Mouse (Mus musculus) heart, postnatal 0 days (tissue): ENCODE data around the gene Tmod2. TPM values are rescaled to one million over a fixed set of nuclear protein-coding genes. Genes with fewer than 3 reads are reported as not detected.

Experiments
- ATAC-seq: fragments of 200-750 bp; cut with Nextera tagmentation; 2 replicates; pipeline ENCODE4 v1.8.0; 2017; ENCODE audit warnings: low read depth, moderate number of reproducible peaks, moderate library complexity; ENCODE audit not compliant: insufficient read depth
- DNase-seq: peaks from one replicate; pipeline ENCODE4 v3.0.0-alpha.2; 2016; ENCODE audit warnings: low spot score
- H3K27ac ChIP-seq: fragments of 300-500 bp; sonication (generic); 2 replicates; pipeline ENCODE4 v1.5.1; 2014; ENCODE audit warnings: low read depth, mild to moderate bottlenecking
- H3K27me3 ChIP-seq: fragments of 300-500 bp; sonication (generic); 2 replicates; pipeline ENCODE4 v1.6.1; 2014; ENCODE audit warnings: low read length, mixed read lengths; ENCODE audit not compliant: control insufficient read depth, insufficient read depth
- H3K36me3 ChIP-seq: fragments of 300-500 bp; sonication (generic); replicated peaks from 2 replicates; pipeline ENCODE4 v1.6.1; 2014; ENCODE audit warnings: low read length, mixed read lengths; ENCODE audit not compliant: control insufficient read depth, insufficient read depth
- H3K4me1 ChIP-seq: fragments of 300-500 bp; sonication (generic); 2 replicates; pipeline ENCODE4 v1.6.1; 2014; ENCODE audit warnings: antibody characterized with exemption; ENCODE audit not compliant: control insufficient read depth, insufficient read depth
- H3K4me2 ChIP-seq: fragments of 300-500 bp; sonication (generic); 2 replicates; pipeline ENCODE4 v1.6.1; 2014; ENCODE audit warnings: low read depth, mild to moderate bottlenecking, low read length, moderate library complexity
- H3K4me3 ChIP-seq: fragments of 300-500 bp; sonication (generic); 2 replicates; pipeline ENCODE4 v1.5.1; 2014; ENCODE audit warnings: low read depth, low read length
- H3K9ac ChIP-seq: fragments of 300-500 bp; sonication (generic); replicated peaks from 2 replicates; pipeline ENCODE4 v1.6.1; 2014; ENCODE audit warnings: low read depth, low read length, mixed read lengths
- H3K9me3 ChIP-seq: fragments of 300-500 bp; sonication (generic); replicated peaks from 2 replicates; pipeline ENCODE4 v1.6.1; 2016; ENCODE audit warnings: low read length; ENCODE audit not compliant: control insufficient read depth
- CTCF ChIP-seq: IDR thresholded peaks from 2 replicates; pipeline ENCODE4 v1.5.1; 2016; ENCODE audit warnings: antibody characterized with exemption, control low read depth, low read depth
- EP300 ChIP-seq: IDR thresholded peaks from 2 replicates; pipeline ENCODE4 v1.6.1; 2016; ENCODE audit warnings: antibody characterized with exemption, low read depth
- WGBS: fragments of 180-500 bp; shearing (Covaris S2); extraction: QIAGEN DNeasy Blood & Tissue Kit; methylation state at CpG from one replicate; pipeline ENCODE4 v1.1.7; 2014; 5-methylcytosine and 5-hydroxymethylcytosine counted together
- polyA plus RNA-seq: library from polyadenylated mRNA; unstranded; fragments of >200 nt; fragmentation: Nextera tagmentation; extraction: Ambion mirVana; gene quantifications from 2 replicates; pipeline ENCODE4 v1.2.1, GENCODE M21; 2015
- total RNA-seq: library from RNA; depleted of rRNA; stranded (reverse); fragments of >200 nt; gene quantifications from 2 replicates; pipeline ENCODE4 v1.2.3, GENCODE M21; 2014; ENCODE audit warnings: low replicate concordance

The Tmod2 gene
- total and polyA plus RNA-seq, 2 experiments from 2014 or later = 3.5 to 4.3 TPM

- WGBS = 68% methylated on average over 6 of the region's 6 CpGs
Observed at GRCm38 (mm10) chr9:75563622-75564021, 47.5 kb downstream of the Tmod2 start.

GRCm38 (mm10) chr9:75563176-75563575 is 47.9 kb downstream of the Tmod2 start:
- no peak for DNase-seq

More at GRCm38 (mm10) chr9:75563622-75564021, 47.5 kb downstream of the Tmod2 start:
- Histone ChIP-seq H3K27me3 (no peaks in the 10 kb centered on the region), H3K9me3 (no peaks in the 10 kb centered on the region), H3K36me3 (no peaks in the 10 kb centered on the region), H3K4me2 (no peak overlapping the region), H3K27ac (no peak overlapping the region), H3K9ac (no peak overlapping the region), H3K4me1 (0 out of 2 replicates have a peak, but pooled peaks cover 6% of the 10 kb centered on the region), H3K4me3 (no peak overlapping the region)
- TF ChIP-seq CTCF = no peak
- no peak for TF ChIP-seq EP300
- ATAC-seq = no peak
- no peak for DNase-seq

DNA sequence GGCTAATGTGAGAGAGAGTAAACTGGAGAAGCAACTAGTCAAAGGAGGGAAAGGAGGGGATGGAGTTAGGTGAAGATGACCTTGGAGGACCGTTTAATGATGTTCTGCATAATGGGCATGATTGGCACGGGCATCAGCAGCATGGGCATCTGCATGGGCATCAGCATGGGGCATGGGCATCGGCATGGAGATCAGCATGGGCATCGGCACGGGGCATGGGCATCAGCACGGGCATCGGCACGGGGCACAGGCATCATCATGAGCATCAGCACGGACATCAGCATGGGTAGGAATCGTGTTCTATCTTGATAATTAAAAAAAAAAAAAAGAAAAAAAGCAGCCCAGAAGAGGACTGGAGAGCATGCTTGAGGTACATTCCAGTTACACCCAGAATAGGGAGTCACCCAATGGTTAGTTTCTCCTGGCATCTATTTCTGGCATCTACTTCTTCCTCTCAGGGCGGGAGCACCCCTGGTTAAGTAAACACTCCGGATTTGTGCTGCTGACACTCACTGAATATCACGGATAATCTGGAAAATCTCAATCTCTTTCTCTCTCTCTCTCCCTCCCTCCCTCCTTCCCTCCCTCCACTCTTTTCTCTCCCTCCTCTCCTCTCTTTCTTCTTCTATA is 50.0 kb downstream of the Tmod2 start:
- H3K9ac ChIP-seq = no peak overlapping the region
- TF ChIP-seq EP300 (no peak), CTCF (no peak)
- no peak overlapping the region for H3K4me2 ChIP-seq
- DNase-seq (no peak), ATAC-seq (no peak)
- WGBS = 75% methylated on average over 13 of the region's 13 CpGs
- no peak overlapping the region for H3K4me3 ChIP-seq
- no peaks in the 10 kb centered on the region for H3K9me3 ChIP-seq
- no peaks in the 10 kb centered on the region for H3K27me3 ChIP-seq
- H3K27ac ChIP-seq = no peak overlapping the region
- H3K36me3 ChIP-seq = no peaks in the 10 kb centered on the region
- H3K4me1 ChIP-seq = peaks cover 12% of the 10 kb centered on the region

More at GRCm38 (mm10) chr9:75563176-75563575, 47.9 kb downstream of the Tmod2 start:
- no peak overlapping the region for H3K9ac ChIP-seq
- no peaks in the 10 kb centered on the region for H3K9me3 ChIP-seq
- H3K36me3 ChIP-seq = no peaks in the 10 kb centered on the region
- 0 out of 2 replicates have a peak, but pooled peaks cover 6% of the 10 kb centered on the region for H3K4me1 ChIP-seq
- ATAC-seq = no peak
- H3K4me2 ChIP-seq = no peak overlapping the region
- 69% methylated on average over 2 of the region's 2 CpGs for WGBS
- no peak overlapping the region for H3K27ac ChIP-seq
- TF ChIP-seq CTCF = peak; percentile 13; the same call in 1 of the 2 replicates
- TF ChIP-seq EP300 = no peak
- H3K27me3 ChIP-seq = no peaks in the 10 kb centered on the region
- H3K4me3 ChIP-seq = no peak overlapping the region

- no peak overlapping the region for H3K27ac ChIP-seq
- no peaks in the 10 kb centered on the region for H3K27me3 ChIP-seq
- no peak for ATAC-seq
- no peak overlapping the region for H3K4me2 ChIP-seq
- no peak for DNase-seq
- no peaks in the 10 kb centered on the region for H3K9me3 ChIP-seq
- H3K4me3 ChIP-seq = no peak overlapping the region
- TF ChIP-seq CTCF (no peak), EP300 (no peak)
- H3K9ac ChIP-seq = no peak overlapping the region
- peaks cover 12% of the 10 kb centered on the region for H3K4me1 ChIP-seq
- no peaks in the 10 kb centered on the region for H3K36me3 ChIP-seq
Observed at GRCm38 (mm10) chr9:75560353-75560752, 50.8 kb downstream of the Tmod2 start.

- H3K9ac ChIP-seq = peak within 1 kb of the TSS; percentile 88
- H3K36me3 ChIP-seq = no peaks in the 10 kb centered on the region
- TF ChIP-seq CTCF = 0 out of 2 replicates have a peak, but pooled peaks have one; percentile 1
- no peak for TF ChIP-seq EP300
- 2% methylated on average over 21 of the region's 21 CpGs for WGBS
- H3K9me3 ChIP-seq = no peaks in the 10 kb centered on the region
- H3K4me2 ChIP-seq = peak within 1 kb of the TSS; percentile 68
- peak within 1 kb of the TSS; percentile 90 for H3K4me3 ChIP-seq
- H3K27ac ChIP-seq = peak within 1 kb of the TSS; percentile 92
- DNase-seq (peak; percentile 87), ATAC-seq (peak; percentile 97)
- H3K27me3 ChIP-seq = no peaks in the 10 kb centered on the region
- H3K4me1 ChIP-seq = peaks cover 12% of the 10 kb centered on the region
Observed at GRCm38 (mm10) chr9:75559512-75560012, 51.6 kb downstream of the Tmod2 start, which contains the start of gene Tmod3. Gene Tmod3, minus strand, starts transcription at chr9:75559657.
